Mouse (Mus musculus) T-helper 1 cell (primary cell): ENCODE results near the gene Kif13a.

ENCODE experiments used
- in situ Hi-C: fragments of 300-600 bp; cut with MboI, MseI; formaldehyde crosslinking; loops from one replicate; pipeline ENCODE4 v1.15.1; 2025; ENCODE audit warnings: high pct_unique_total_duplicates

The Kif13a gene

GRCm38 (mm10) chr13:46925671-46926070 is 4.0 kb downstream of the Kif13a start:
- in situ Hi-C loops, result no loop called here

- in situ Hi-C loops, result no loop called here
Measured at GRCm38 (mm10) chr13:46921559-46921958, 8.1 kb downstream of the Kif13a start.

- in situ Hi-C loops, result no loop called here
Measured at GRCm38 (mm10) chr13:46919797-46920196, 9.9 kb downstream of the Kif13a start.

GRCm38 (mm10) chr13:46918509-46918908 is 11.2 kb downstream of the Kif13a start:
- in situ Hi-C loops, result no loop called here

- in situ Hi-C loops, result no loop called here
Measured at GRCm38 (mm10) chr13:46911960-46912359, 17.7 kb downstream of the Kif13a start.

GRCm38 (mm10) chr13:46911018-46911419 is 18.6 kb downstream of the Kif13a start:
- in situ Hi-C loops, result no loop called here

GRCm38 (mm10) chr13:46909946-46910345 is 19.7 kb downstream of the Kif13a start:
- in situ Hi-C loops, result no loop called here

GRCm38 (mm10) chr13:46909005-46909565 is 20.6 kb downstream of the Kif13a start:
- in situ Hi-C loops, result no loop called here

- in situ Hi-C loops, result no loop called here
Measured at GRCm38 (mm10) chr13:46908387-46908786, 21.3 kb downstream of the Kif13a start.

GRCm38 (mm10) chr13:46907861-46908260 is 21.8 kb downstream of the Kif13a start:
- in situ Hi-C loops, result no loop called here

- in situ Hi-C loops, result no loop called here
Measured at GRCm38 (mm10) chr13:46907115-46907514, 22.6 kb downstream of the Kif13a start.

GRCm38 (mm10) chr13:46905971-46906370 is 23.7 kb downstream of the Kif13a start:
- in situ Hi-C loops, result no loop called here

- in situ Hi-C loops, result no loop called here
Measured at GRCm38 (mm10) chr13:46904982-46905621, 24.6 kb downstream of the Kif13a start.

- in situ Hi-C loops, result no loop called here
Measured at GRCm38 (mm10) chr13:46902568-46903255, 27.0 kb downstream of the Kif13a start.

GRCm38 (mm10) chr13:46900870-46901555 is 28.7 kb downstream of the Kif13a start:
- in situ Hi-C loops, result no loop called here

GRCm38 (mm10) chr13:46898837-46899236 is 30.8 kb downstream of the Kif13a start:
- in situ Hi-C loops, result no loop called here

GRCm38 (mm10) chr13:46898411-46898810 is 31.3 kb downstream of the Kif13a start:
- in situ Hi-C loops, result no loop called here

- in situ Hi-C loops, result no loop called here
Measured at GRCm38 (mm10) chr13:46892380-46892779, 37.3 kb downstream of the Kif13a start.

GRCm38 (mm10) chr13:46888150-46888683 is 41.5 kb downstream of the Kif13a start:
- in situ Hi-C loops, result no loop called here

- in situ Hi-C loops, result no loop called here
Measured at GRCm38 (mm10) chr13:46886497-46887261, 43.0 kb downstream of the Kif13a start.

GRCm38 (mm10) chr13:46885759-46886060 is 44.0 kb downstream of the Kif13a start:
- in situ Hi-C loops, result no loop called here
